Mouse (Mus musculus) heart, embryonic 12.5 days (tissue): Measurements from ENCODE around the gene Pfdn4. TPM values are rescaled to one million over a fixed set of nuclear protein-coding genes. Genes with fewer than 3 reads are reported as not detected.
"Not testable (repeated sequence)": the region's sequence is repeated elsewhere in the genome, so short reads cannot be mapped to it uniquely, and the experiment has no call there.

Source experiments
- ATAC-seq: fragments of 200-750 bp; cut with Nextera tagmentation; 2 replicates; pipeline ENCODE4 v1.8.0; 2017; ENCODE audit warnings: moderate TSS enrichment, moderate library complexity; ENCODE audit not compliant: insufficient number of reproducible peaks, low FRiP score
- H3K27ac ChIP-seq: fragments of 300-500 bp; sonication (generic); 2 replicates; pipeline ENCODE4 v1.5.1; 2016; ENCODE audit warnings: mild to moderate bottlenecking, moderate library complexity; ENCODE audit not compliant: poor library complexity, severe bottlenecking
- H3K27me3 ChIP-seq: fragments of 300-500 bp; sonication (generic); replicated peaks from 2 replicates; pipeline ENCODE4 v1.6.1; 2016; ENCODE audit warnings: mild to moderate bottlenecking, moderate library complexity
- H3K36me3 ChIP-seq: fragments of 300-500 bp; sonication (generic); 2 replicates; pipeline ENCODE4 v1.6.1; 2016; ENCODE audit warnings: mild to moderate bottlenecking, moderate library complexity
- H3K4me1 ChIP-seq: fragments of 300-500 bp; sonication (generic); replicated peaks from 2 replicates; pipeline ENCODE4 v1.6.1; 2016; ENCODE audit warnings: mild to moderate bottlenecking
- H3K4me2 ChIP-seq: fragments of 300-500 bp; sonication (generic); 2 replicates; pipeline ENCODE4 v1.6.1; 2016; ENCODE audit warnings: mild to moderate bottlenecking, moderate library complexity
- H3K4me3 ChIP-seq: fragments of 300-500 bp; sonication (generic); 2 replicates; pipeline ENCODE4 v1.5.1; 2016; ENCODE audit warnings: mild to moderate bottlenecking
- H3K9ac ChIP-seq: fragments of 300-500 bp; sonication (generic); 2 replicates; pipeline ENCODE4 v1.6.1; 2016; ENCODE audit warnings: mild to moderate bottlenecking, moderate library complexity
- H3K9me3 ChIP-seq: fragments of 300-500 bp; sonication (generic); replicated peaks from 2 replicates; pipeline ENCODE4 v1.6.1; 2016; ENCODE audit warnings: mild to moderate bottlenecking, moderate library complexity
- WGBS: fragments of 180-500 bp; shearing (Covaris S2); methylation state at CpG from one replicate; pipeline ENCODE4 v1.1.7; 2016; 5-methylcytosine and 5-hydroxymethylcytosine counted together
- polyA plus RNA-seq: library from polyadenylated mRNA; unstranded; fragments of >200 nt; fragmentation: Nextera tagmentation; extraction: Ambion mirVana; gene quantifications from 2 replicates; pipeline ENCODE4 v1.2.1, GENCODE M21; 2016

The Pfdn4 gene
- polyA plus RNA-seq = 63.1 and 67.1 TPM in 2 replicates

DNA sequence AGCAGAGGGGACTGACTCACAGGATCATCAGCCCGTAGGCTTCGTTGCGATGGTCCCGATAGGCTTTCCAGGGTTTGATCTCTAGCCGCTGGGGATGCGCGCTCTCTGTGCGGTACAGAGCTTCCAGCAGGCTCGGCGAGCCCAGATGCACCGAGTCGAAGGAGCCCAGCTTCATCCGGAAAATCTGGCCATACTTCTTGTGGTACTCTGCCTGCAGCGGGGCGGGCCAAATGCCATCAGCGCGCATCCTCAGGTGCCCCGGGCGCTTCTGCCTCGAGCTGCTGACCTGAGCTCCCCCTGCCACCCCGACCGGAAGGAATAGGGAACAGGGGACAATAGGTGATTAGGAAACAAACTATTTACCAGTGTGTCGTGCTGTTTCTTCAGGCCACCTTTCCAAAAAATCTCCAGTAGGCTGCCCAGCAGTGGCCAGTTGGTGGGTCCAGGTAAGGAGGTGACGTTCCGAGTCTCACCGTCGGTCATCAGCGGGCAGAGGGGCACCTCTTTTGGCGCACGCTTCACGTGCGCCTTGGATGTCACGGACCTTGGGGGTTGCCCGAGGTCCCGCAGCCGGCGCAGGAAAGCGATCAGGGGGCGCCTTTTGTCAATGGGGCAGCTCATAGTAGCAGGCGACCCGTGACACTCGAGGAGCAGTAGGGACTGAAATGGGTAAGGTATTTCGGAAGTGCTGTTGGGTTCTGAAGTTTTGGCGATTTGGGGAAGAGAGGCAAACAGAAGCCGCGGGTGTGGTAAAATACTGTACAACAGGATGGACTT is at the start of gene Pfdn4:
Gene Pfdn4, plus strand, starts transcription at position 275 of the 777 bp plus-strand sequence.
- peaks cover 94% of the 10 kb centered on the region for H3K27me3 ChIP-seq
- WGBS = 2% methylated on average over 46 of the region's 46 CpGs
- H3K36me3 ChIP-seq = no peaks in the 10 kb centered on the region
- no peaks in the 10 kb centered on the region for H3K9me3 ChIP-seq
- peaks cover 6% of the 10 kb centered on the region; the same call in 1 of the 2 replicates for H3K4me1 ChIP-seq
- peak within 1 kb of the TSS; percentile 24 for H3K4me3 ChIP-seq
- H3K9ac ChIP-seq = no peak within 1 kb of the TSS
- no peak for ATAC-seq
- H3K4me2 ChIP-seq = peak within 1 kb of the TSS; percentile 56
- H3K27ac ChIP-seq = no peak within 1 kb of the TSS

DNA sequence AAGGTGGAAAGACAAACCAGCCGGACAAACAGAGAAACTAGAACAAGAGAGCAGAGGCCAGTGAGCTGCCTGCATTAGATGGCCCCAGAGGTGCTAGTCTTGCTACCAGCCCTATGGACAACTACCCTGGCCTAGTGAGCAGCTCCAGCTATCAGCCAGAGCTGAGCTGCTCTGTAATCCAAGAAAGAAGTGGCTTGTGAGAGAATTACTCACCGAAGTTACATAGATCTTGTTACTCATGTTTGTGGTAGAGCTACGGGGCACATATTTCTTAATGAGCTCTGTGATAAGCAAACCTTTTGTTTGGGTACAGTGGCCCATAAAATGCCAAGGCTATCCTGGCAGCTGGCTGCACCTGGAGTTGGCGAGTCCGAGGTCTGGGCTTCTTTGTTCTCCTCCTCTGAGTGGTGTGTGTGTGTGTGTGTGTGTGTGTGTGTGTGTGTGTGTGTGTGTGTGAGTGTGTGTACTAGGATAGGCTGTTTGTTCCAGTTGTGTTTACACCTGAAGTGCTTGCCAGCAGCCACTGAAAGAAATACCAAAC is 49.3 kb upstream of the Pfdn4 start:
- Histone ChIP-seq H3K9ac (no peak overlapping the region), H3K36me3 (no peaks in the 10 kb centered on the region), H3K27me3 (peaks cover 59% of the 10 kb centered on the region), H3K9me3 (no peaks in the 10 kb centered on the region; the same call in 1 of the 2 replicates), H3K4me3 (no peak overlapping the region), H3K27ac (no peak overlapping the region), H3K4me2 (no peak overlapping the region), H3K4me1 (0 out of 2 replicates have a peak, but pooled peaks cover 3% of the 10 kb centered on the region)
- no peak for ATAC-seq
- WGBS = 81% methylated on average over 5 of the region's 5 CpGs

DNA sequence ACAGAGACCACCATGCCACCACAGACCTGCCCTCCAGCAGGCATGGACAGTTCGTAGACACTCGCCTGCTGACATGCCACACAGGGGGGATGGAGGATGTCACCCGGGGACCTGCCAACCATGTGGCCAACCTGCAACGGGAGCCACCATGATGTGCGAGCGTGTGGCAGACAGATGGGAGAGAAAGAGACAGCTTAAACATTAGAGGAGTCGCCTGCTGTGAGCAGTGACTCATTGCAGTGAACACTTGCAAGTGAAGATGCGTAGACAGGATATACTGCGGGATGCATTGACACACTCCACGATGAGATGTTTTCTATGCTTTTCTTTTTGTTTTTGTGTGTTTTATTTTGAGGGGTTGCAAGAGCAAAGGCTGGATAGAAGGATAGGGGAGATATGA is 48.6 kb upstream of the Pfdn4 start:
- Histone ChIP-seq H3K9ac (no peak overlapping the region), H3K9me3 (no peaks in the 10 kb centered on the region; the same call in 1 of the 2 replicates), H3K27me3 (peaks cover 64% of the 10 kb centered on the region), H3K27ac (no peak overlapping the region), H3K4me1 (0 out of 2 replicates have a peak, but pooled peaks cover 3% of the 10 kb centered on the region), H3K36me3 (no peaks in the 10 kb centered on the region), H3K4me3 (no peak overlapping the region), H3K4me2 (no peak overlapping the region)
- no peak for ATAC-seq
- 67% methylated on average over 10 of the region's 10 CpGs for WGBS

DNA sequence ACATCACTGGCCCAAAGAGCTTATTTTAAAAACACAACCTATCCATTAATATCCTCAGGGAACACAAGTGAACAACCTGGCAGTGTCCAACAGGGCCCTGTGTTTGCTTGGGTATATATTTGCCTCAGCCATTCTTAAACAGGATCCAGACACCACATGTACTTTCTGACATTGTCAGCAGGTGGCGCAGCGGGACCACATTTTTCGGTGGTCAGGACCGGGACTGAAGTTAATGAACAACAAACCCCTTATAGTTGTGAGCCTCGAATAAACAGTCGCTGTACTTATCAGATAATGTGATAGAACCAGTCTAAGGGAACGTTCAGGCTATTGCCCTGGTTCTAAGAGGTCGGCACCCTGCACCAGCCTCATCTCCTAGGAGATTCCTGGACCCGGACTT is 45.3 kb upstream of the Pfdn4 start:
- Histone ChIP-seq H3K9me3 (no peaks in the 10 kb centered on the region; the same call in 1 of the 2 replicates), H3K36me3 (no peaks in the 10 kb centered on the region), H3K9ac (no peak overlapping the region), H3K27me3 (peaks cover 73% of the 10 kb centered on the region), H3K4me1 (0 out of 2 replicates have a peak, but pooled peaks cover 3% of the 10 kb centered on the region), H3K4me2 (peak overlapping the region; percentile 34), H3K4me3 (no peak overlapping the region), H3K27ac (no peak overlapping the region)
- WGBS = 7% methylated on average over 9 of the region's 9 CpGs
- ATAC-seq = no peak

DNA sequence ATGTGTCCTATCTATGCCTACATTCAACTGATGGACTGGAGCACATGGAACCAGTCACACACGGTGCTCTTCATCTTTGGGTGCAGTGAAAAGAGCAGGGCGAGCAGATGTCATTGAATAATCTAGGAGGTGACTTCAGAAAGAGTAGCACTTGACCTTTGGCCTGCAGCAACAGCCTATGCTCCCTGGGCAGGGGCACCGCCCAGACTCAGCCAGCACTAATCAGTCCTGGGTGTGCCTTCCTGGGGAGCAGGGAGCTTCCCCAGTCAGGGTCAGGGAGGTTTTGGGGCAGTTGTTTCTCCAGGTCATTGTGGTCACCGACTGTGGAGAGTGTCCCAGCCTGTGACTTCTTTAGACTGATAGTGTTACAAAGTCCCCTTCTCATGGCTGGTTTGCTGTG is 42.4 kb upstream of the Pfdn4 start:
- H3K9ac ChIP-seq, H3K4me3 ChIP-seq, H3K36me3 ChIP-seq, H3K9me3 ChIP-seq, H3K27ac ChIP-seq, ATAC-seq, H3K4me1 ChIP-seq, H3K4me2 ChIP-seq: not testable (repeated sequence)
- WGBS = 38% methylated on average over 4 of the region's 4 CpGs
- H3K27me3 ChIP-seq = peaks cover 73% of the 10 kb centered on the region

DNA sequence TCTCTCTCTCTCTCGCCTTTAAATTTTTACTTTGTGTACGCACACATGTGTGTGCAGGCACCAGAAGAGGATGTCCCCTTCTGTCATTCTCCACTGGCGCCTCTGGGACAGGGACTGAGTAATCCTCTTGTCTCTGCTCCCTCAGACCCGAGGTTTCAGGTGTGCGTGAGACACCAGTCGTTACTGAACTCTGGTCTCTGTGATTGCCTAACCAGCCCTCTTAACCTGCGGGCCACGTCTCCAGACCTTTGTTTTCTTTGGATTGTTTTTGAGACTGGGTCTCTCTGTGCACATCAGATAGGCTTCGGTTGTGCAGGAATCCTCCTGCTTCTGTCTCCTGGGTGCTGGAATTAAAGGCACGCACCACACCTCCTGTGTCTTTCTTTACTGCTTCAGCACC is 37.0 kb upstream of the Pfdn4 start:
- H3K36me3 ChIP-seq = no peaks in the 10 kb centered on the region
- H3K9me3 ChIP-seq = no peaks in the 10 kb centered on the region
- peaks cover 82% of the 10 kb centered on the region for H3K27me3 ChIP-seq
- H3K27ac ChIP-seq = no peak overlapping the region
- no peak overlapping the region for H3K4me2 ChIP-seq
- H3K4me3 ChIP-seq = no peak overlapping the region
- no peaks in the 10 kb centered on the region for H3K4me1 ChIP-seq
- WGBS = 67% methylated on average over 10 of the region's 10 CpGs
- no peak for ATAC-seq
- no peak overlapping the region for H3K9ac ChIP-seq

DNA sequence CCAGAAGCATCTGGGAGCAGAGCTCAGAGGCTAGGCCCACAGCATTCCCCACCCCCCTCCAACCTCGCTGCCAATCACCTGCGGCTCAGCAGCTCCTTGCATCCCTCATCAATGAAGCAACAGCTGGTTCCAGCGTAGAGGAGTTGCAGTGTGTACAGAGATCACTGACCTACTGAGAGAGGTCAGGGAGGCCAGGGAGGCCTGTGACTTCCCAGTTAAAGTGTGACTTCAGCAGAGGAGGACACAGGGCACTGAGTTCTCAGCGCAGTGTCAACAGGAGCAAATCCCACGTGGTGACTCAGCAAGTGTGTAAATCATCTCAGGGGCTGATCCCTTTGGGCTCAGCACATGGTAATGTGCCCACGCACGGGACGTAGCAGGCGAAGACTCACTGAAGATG is 36.4 kb upstream of the Pfdn4 start:
- no peak for ATAC-seq
- Histone ChIP-seq H3K9me3 (no peaks in the 10 kb centered on the region), H3K4me2 (no peak overlapping the region), H3K27ac (no peak overlapping the region), H3K4me3 (no peak overlapping the region), H3K9ac (no peak overlapping the region), H3K27me3 (peaks cover 81% of the 10 kb centered on the region), H3K36me3 (no peaks in the 10 kb centered on the region), H3K4me1 (no peaks in the 10 kb centered on the region)
- WGBS = 50% methylated on average over 9 of the region's 9 CpGs

DNA sequence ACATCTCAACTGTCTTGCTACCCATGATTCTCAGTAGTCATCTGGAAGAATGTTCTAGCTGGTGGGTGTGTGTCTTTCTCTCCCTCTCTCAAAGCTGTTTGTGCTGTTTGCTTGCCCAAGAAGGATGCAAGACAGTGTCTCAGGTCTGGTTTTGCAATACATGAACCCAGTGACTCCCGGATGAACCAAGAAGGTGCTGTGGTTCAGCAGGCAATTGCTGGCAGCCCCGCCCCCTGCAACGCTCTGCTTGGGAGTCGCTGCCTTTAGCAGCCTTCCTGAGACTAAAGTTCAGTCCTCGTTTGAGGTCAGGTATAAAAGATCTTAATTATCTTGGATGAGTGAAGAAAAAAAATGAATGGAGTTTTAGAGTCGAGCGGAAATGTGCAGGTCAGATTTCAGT is 34.6 kb upstream of the Pfdn4 start:
- Histone ChIP-seq H3K36me3 (no peaks in the 10 kb centered on the region), H3K4me1 (no peaks in the 10 kb centered on the region), H3K27ac (no peak overlapping the region), H3K27me3 (peaks cover 75% of the 10 kb centered on the region), H3K9ac (no peak overlapping the region), H3K9me3 (no peaks in the 10 kb centered on the region), H3K4me2 (no peak overlapping the region), H3K4me3 (no peak overlapping the region)
- 71% methylated on average over 7 of the region's 7 CpGs for WGBS
- no peak for ATAC-seq

DNA sequence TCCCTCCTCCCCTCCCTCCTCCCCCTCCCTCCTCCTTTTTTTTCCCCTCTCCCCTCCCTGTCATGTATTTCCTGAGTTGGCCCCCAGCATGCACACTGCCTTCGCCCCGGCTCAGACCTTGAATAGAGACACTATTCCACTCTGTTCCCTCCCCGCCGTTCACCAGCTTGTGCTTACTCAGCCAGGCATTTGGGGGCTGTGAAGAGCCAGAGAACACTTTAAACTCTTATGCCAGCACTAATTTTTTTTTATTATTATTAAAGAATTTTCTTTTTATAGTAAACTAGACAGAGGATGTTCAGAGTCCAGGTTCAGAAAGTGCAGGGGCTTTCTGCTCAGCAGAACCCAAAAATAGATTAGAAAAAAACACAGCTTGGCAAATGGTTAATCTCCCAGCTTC is 31.4 kb upstream of the Pfdn4 start:
- Histone ChIP-seq H3K4me2 (no peak overlapping the region), H3K27ac (no peak overlapping the region), H3K4me1 (0 out of 2 replicates have a peak, but pooled peaks cover 5% of the 10 kb centered on the region), H3K36me3 (no peaks in the 10 kb centered on the region), H3K9ac (no peak overlapping the region), H3K4me3 (no peak overlapping the region), H3K27me3 (peaks cover 81% of the 10 kb centered on the region), H3K9me3 (no peaks in the 10 kb centered on the region)
- no peak for ATAC-seq
- WGBS = 40% methylated on average over 4 of the region's 4 CpGs

DNA sequence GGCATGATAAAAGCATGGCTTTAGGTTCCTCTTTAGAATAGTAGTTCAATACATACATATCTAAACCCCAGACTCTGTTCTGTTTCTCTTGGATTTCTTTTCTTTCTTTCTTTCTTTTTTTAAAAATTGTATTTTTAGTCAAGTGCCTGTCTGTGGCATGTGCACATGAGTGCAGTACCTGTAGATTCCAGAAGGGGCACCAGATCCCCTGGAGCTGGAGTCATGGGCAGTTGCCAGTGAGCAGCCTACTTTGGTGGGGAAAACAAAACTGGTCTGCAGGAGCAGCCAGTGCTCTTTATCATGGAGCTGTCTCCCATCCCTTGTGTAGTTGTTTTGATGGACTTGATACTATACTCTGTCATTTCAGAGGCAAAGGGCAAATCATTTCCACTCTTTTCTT is 28.2 kb upstream of the Pfdn4 start:
- Histone ChIP-seq H3K27ac (no peak overlapping the region), H3K9me3 (no peaks in the 10 kb centered on the region), H3K36me3 (no peaks in the 10 kb centered on the region), H3K9ac (no peak overlapping the region), H3K4me2 (no peak overlapping the region), H3K4me3 (no peak overlapping the region), H3K27me3 (peaks cover 85% of the 10 kb centered on the region), H3K4me1 (0 out of 2 replicates have a peak, but pooled peaks cover 9% of the 10 kb centered on the region)
- no peak for ATAC-seq

DNA sequence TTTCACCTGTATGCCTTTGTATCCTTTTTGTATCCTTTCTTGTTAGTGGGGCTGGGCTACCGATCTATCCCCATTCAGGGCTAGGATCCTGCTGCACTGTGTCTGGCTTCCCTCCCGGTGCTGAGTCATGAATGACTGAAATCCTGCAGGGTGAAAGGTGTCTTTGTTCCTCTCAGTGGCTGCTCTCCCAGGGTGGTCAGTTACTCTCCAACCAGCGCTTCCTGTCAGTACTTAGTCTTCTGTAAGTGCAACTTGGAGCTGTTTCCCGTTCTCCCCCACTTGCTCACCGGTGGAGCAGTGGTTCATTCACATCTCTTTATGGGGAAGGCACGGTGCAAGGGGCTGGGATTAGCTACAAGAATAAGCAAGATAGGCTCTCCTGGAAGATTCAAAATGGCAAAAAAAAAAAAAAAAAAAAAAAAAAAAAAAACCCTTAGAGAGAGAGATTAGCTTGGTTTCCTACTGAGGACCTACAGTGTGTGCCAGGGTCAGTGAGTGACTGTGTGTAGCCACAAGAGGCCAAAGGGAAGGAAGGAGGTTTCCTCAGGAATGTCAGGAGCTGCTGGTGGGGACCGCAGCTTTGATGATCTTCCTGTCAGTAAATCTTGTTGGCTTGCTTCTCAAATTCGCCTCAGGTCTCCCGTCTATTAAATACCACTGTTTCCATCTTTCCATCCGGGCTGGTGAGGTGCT is 26.5 kb upstream of the Pfdn4 start:
- H3K9ac ChIP-seq = no peak overlapping the region
- peaks cover 5% of the 10 kb centered on the region; the same call in 1 of the 2 replicates for H3K9me3 ChIP-seq
- H3K36me3 ChIP-seq = no peaks in the 10 kb centered on the region
- H3K4me2 ChIP-seq = 0 out of 2 replicates have a peak overlapping the region, but pooled peaks have one; percentile 25
- H3K4me3 ChIP-seq = no peak overlapping the region
- 0 out of 2 replicates have a peak, but pooled peaks cover 9% of the 10 kb centered on the region for H3K4me1 ChIP-seq
- WGBS = 12% methylated on average over 10 of the region's 10 CpGs
- 0 out of 2 replicates have a peak, but pooled peaks have one; percentile 6 for ATAC-seq
- H3K27ac ChIP-seq = no peak overlapping the region
- H3K27me3 ChIP-seq = peaks cover 87% of the 10 kb centered on the region
